ENCODE assay signal across 25 mouse cellular contexts in the genomic region with DNA sequence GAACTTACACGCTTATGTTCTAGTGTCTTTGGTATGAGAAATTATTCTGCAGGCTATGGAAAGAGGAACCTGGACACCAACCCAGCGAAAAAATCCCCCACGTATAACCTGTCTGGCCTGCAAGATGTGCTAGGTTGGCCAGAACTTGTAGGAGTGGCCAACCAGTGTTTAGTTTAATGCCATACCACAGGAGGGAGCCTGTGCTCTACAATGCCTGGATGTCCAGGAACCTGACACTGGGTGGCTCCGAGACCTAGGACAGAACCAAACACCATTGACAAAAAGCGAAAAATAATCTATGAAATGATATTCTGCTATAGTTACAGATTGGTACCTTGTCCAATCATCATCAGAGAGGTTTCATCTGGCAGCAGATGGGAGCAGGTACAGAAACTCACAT. TPM values are rescaled to one million over a fixed set of nuclear protein-coding genes. Genes with fewer than 3 reads are reported as not detected.
DNase-seq lines count a peak whose midpoint lies in the region; ATAC-seq and TF ChIP-seq lines count a peak whose summit lies in the region.
"Had no signal": no experiment of that assay in that cellular context is flagged by ENCODE, and none has a peak within 500 bp of the region (broad histone marks: within the 10 kb centered on the region; RNA-seq: fewer than 3 reads in every experiment).

No protein-coding gene starts in this region.

- H3K79me2 ChIP-seq in CH12.LX (replicated peaks; ENCODE audit: control insufficient read depth, extremely low read depth, insufficient read depth, poor library complexity, severe bottlenecking), result no peaks in the 10 kb centered on the region

- DNase-seq in kidney, adult 18-20 months, result peak; percentile 39
- DNase-seq in CH12.LX (ENCODE audit: extremely low read depth), result peak; percentile 26
- DNase-seq in ES-CJ7 (ENCODE audit: low read depth, low spot score), result peak; percentile 61
- DNase-seq in kidney, postnatal 14 days, result peak; percentile 17
- DNase-seq in testis, postnatal 10 days (ENCODE audit: low spot score), result no peak
- no peak for DNase-seq in spleen, postnatal 14 days (ENCODE audit: low spot score in 2 of 2)
- no peak for DNase-seq in right cerebral cortex, postnatal 14 days
- DNase-seq: cerebellum, adult 9-11 months; embryo, embryonic 11 days; gastrocnemius, postnatal 10 days; heart, adult 2 months; right cerebral cortex, postnatal 4 days; thymus, adult 2 months had no signal

- H3K4me1 ChIP-seq in kidney, embryonic 14.5 days (ENCODE audit: control insufficient read depth, insufficient read depth, low read length), result no peaks in the 10 kb centered on the region
- H3K4me1 ChIP-seq in CH12.LX (ENCODE audit: control insufficient read depth in 1 of 2, insufficient read depth in 2 of 2), result no peaks in the 10 kb centered on the region
- H3K4me1 ChIP-seq: hindbrain, embryonic 10.5 days; limb, embryonic 15.5 days; lung, embryonic 15.5 days; neural tube, embryonic 13.5 days had no signal

- H3K27me3 ChIP-seq in kidney, embryonic 14.5 days (ENCODE audit: control insufficient read depth, insufficient read depth, low read length), result no peaks in the 10 kb centered on the region
- no peaks in the 10 kb centered on the region for H3K27me3 ChIP-seq in CH12.LX (replicated peaks)
- H3K27me3 ChIP-seq: limb, embryonic 15.5 days; lung, embryonic 15.5 days; neural tube, embryonic 13.5 days had no signal

- peak; percentile 36 for TF ChIP-seq RAD21 in CH12.LX (IDR thresholded peaks at IDR 0.05; ENCODE audit: low read depth, low read length)

- no peak overlapping the region for H3K9ac ChIP-seq in kidney, embryonic 14.5 days (ENCODE audit: low read depth, low read length)
- H3K9ac ChIP-seq in CH12.LX (ENCODE audit: insufficient read depth, low read depth), result no peak overlapping the region
- H3K9ac ChIP-seq: limb, embryonic 15.5 days; lung, embryonic 15.5 days; neural tube, embryonic 13.5 days had no signal

- no peak overlapping the region for H3K27ac ChIP-seq in kidney, embryonic 14.5 days (ENCODE audit: low read depth, low read length)
- H3K27ac ChIP-seq in CH12.LX (ENCODE audit: insufficient read depth, low read depth), result no peak overlapping the region
- H3K27ac ChIP-seq: heart, adult 2 months; hindbrain, embryonic 10.5 days; limb, embryonic 15.5 days; lung, embryonic 15.5 days; macrophage; neural tube, embryonic 13.5 days had no signal

- dilution Hi-C loops in CH12.LX (cut with MboI; ENCODE audit: extremely low pct_ligation_motif_present, extremely low pct_unique_long_range_greater_than_20kb, low sequenced_read_pairs), result no loop called here

- peak in 1 of 2 experiments; percentile 40; a peak in 2 of 4 replicates for TF ChIP-seq CTCF in CH12.LX (conservative IDR thresholded peaks at IDR 0.05 in 1 of 2, IDR thresholded peaks at IDR 0.05 in 1 of 2; ENCODE audit: low read depth in 2 of 2, low read length in 2 of 2)

- no peak for TF ChIP-seq EP300 in CH12.LX (IDR thresholded peaks at IDR 0.05; ENCODE audit: low read length)

- no peak overlapping the region for H3K4me3 ChIP-seq in kidney, embryonic 14.5 days (ENCODE audit: low read length)
- H3K4me3 ChIP-seq in CH12.LX (replicated peaks in 1 of 3; ENCODE audit: low read depth in 2 of 3, low read length in 2 of 3, poor library complexity in 1 of 3), result no peak overlapping the region
- H3K4me3 ChIP-seq: heart, adult 2 months; hindbrain, embryonic 10.5 days; limb, embryonic 15.5 days; lung, embryonic 15.5 days; neural tube, embryonic 13.5 days had no signal

- no peak for ATAC-seq in kidney, embryonic 14.5 days (ENCODE audit: low FRiP score, low TSS enrichment)

- in situ Hi-C loops in CH12.LX (cut with MboI; ENCODE audit: low pct_ligation_motif_present, low pct_unique_long_range_greater_than_20kb, low sequenced_read_pairs), result no loop called here

- 74% methylated on average over 5 of the region's 5 CpGs for WGBS in kidney, embryonic 14.5 days

- H3K4me2 ChIP-seq in kidney, embryonic 14.5 days (replicated peaks; ENCODE audit: low read depth, low read length), result no peak overlapping the region
- no peak overlapping the region for H3K4me2 ChIP-seq in CH12.LX (ENCODE audit: insufficient read depth, low read depth, poor library complexity, severe bottlenecking)
- H3K4me2 ChIP-seq: limb, embryonic 15.5 days; lung, embryonic 15.5 days; midbrain, embryonic 11.5 days; neural tube, embryonic 13.5 days had no signal

- H3K36me3 ChIP-seq in kidney, embryonic 14.5 days (ENCODE audit: control insufficient read depth, insufficient read depth, low read length), result no peaks in the 10 kb centered on the region
- no peaks in the 10 kb centered on the region for H3K36me3 ChIP-seq in CH12.LX (replicated peaks in 1 of 2; ENCODE audit: control insufficient read depth in 1 of 2, insufficient read depth in 1 of 2, low read length in 1 of 2)
- H3K36me3 ChIP-seq: hindbrain, embryonic 10.5 days; limb, embryonic 15.5 days; lung, embryonic 15.5 days; neural tube, embryonic 13.5 days had no signal

- no peaks in the 10 kb centered on the region for H3K9me3 ChIP-seq in kidney, embryonic 14.5 days (ENCODE audit: control insufficient read depth, low read length)
- no peaks in the 10 kb centered on the region for H3K9me3 ChIP-seq in CH12.LX (replicated peaks; ENCODE audit: low read length)
- H3K9me3 ChIP-seq: hindbrain, embryonic 10.5 days; limb, embryonic 15.5 days; lung, embryonic 15.5 days; neural tube, embryonic 13.5 days had no signal

- TF ChIP-seq POLR2A in CH12.LX (IDR thresholded peaks at IDR 0.05; ENCODE audit: low read depth, low read length), result no peak

TF ChIP-seq in CH12.LX, 34 proteins besides CTCF, POLR2A, EP300 and RAD21:
- TF ChIP-seq SMC3 (IDR thresholded peaks at IDR 0.05; ENCODE audit: low read depth, low read length) (peak; percentile 21; the same call in 1 of the 2 replicates), CHD1 (IDR thresholded peaks at IDR 0.05; ENCODE audit: low read depth, low read length) (no peak)

RNA-seq across cellular contexts. Expression of a gene that starts 8.7 kb away (rescaled TPM):
- 16.7 and 31.0 TPM in 2 replicates for polyA plus RNA-seq in kidney, embryonic 14.5 days (2014; fragmentation: Nextera tagmentation; extraction: Ambion mirVana)
- not detected in 2 replicates for total RNA-seq in CH12.LX (2012; rRNA removed)
- total RNA-seq in CH12.LX (2014; rRNA removed), result not detected in 2 replicates
- polyA plus RNA-seq in CH12.LX (2012; ENCODE audit: insufficient read length, low read depth), result not detected in 2 replicates
- total RNA-seq: heart, adult 2 months; layer of hippocampus, adult 8-10 months; left cerebral cortex, postnatal 14 days; monocyte, adult 5-6 weeks had no signal
- polyA plus RNA-seq: forebrain, embryonic 11.5 days; hindbrain, embryonic 10.5 days; limb, embryonic 15.5 days; macrophage; midbrain, embryonic 11.5 days; neural tube, embryonic 13.5 days had no signal

RNA-seq across cellular contexts. Expression of a gene that starts 22.1 kb away (rescaled TPM):
- 1.1 and 1.6 TPM in 2 replicates for polyA plus RNA-seq in kidney, embryonic 14.5 days (2014; fragmentation: Nextera tagmentation; extraction: Ambion mirVana)
- total RNA-seq in CH12.LX (2012; rRNA removed) (not detected in 2 replicates), CH12.LX (2014; rRNA removed) (not detected in 2 replicates)
- polyA plus RNA-seq in CH12.LX (2012; ENCODE audit: insufficient read length, low read depth), result not detected in 2 replicates
- total RNA-seq: gastrocnemius, postnatal 10 days; heart, adult 2 months; layer of hippocampus, adult 8-10 months; left cerebral cortex, postnatal 14 days; monocyte, adult 5-6 weeks had no signal
- polyA plus RNA-seq: hindbrain, embryonic 10.5 days; limb, embryonic 15.5 days; lung, embryonic 15.5 days; macrophage; midbrain, embryonic 11.5 days; neural tube, embryonic 13.5 days; thymus, adult 2 months had no signal

RNA-seq across cellular contexts. Expression of a gene that starts 31.2 kb away (rescaled TPM):
- polyA plus RNA-seq in kidney, embryonic 14.5 days (2014; fragmentation: Nextera tagmentation; extraction: Ambion mirVana), result 1.2 and 1.4 TPM in 2 replicates
- total RNA-seq in CH12.LX (2012; rRNA removed) (not detected in 2 replicates), CH12.LX (2014; rRNA removed) (not detected in 2 replicates)
- polyA plus RNA-seq in CH12.LX (2012; ENCODE audit: insufficient read length, low read depth), result not detected in 2 replicates
- total RNA-seq: gastrocnemius, postnatal 10 days; heart, adult 2 months; layer of hippocampus, adult 8-10 months; left cerebral cortex, postnatal 14 days; monocyte, adult 5-6 weeks had no signal
- polyA plus RNA-seq: heart, adult 2 months; heart, embryonic 16.5 days; hindbrain, embryonic 10.5 days; limb, embryonic 15.5 days; lung, embryonic 15.5 days; macrophage; midbrain, embryonic 11.5 days; neural tube, embryonic 13.5 days; thymus, adult 2 months had no signal

Comparison
In these comparisons a context has a peak if more than half of its experiments do, and no peak if none do; other contexts are left out.
1. DNase-seq: peak in kidney, adult 18-20 months (single experiment), CH12.LX (single experiment), ES-CJ7 (single experiment) and kidney, postnatal 14 days (single experiment); none in testis, postnatal 10 days (single experiment), spleen, postnatal 14 days (0 of 2) and right cerebral cortex, postnatal 14 days (single experiment).
2. RNA of a gene that starts 8.7 kb away (polyA plus RNA-seq): 16.7 to 31.0 TPM in kidney, embryonic 14.5 days; not detected in CH12.LX; every median in the first group is over 10 times any median in the second.